Mouse (Mus musculus): ENCODE measurements at regions not wholly inside any gene's neighbourhood (a gene's known extent, or its start where the extent isn't known, plus 50 kb on each side); places are given as distances from the start of the nearest gene placed in this dataset.

DNA sequence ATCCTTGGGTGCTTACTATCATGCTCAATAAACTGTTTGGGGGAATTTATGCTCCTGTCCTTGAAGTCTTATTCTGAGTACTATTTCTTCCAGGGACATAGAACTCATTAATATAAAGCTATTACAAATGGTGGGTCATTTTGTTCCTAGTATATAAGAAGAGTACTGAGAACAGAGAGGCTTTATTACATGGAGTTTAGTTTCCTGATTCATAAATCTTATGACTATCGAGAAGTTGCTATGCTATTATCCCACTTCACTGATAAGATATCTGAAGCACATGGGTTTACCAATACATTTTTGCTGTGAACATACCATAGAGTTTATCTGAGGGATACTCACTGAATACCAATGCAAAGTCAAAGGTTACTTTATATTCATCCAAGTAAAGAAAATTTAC lies 399.5 kb downstream of the Osr1 start:
- TF ChIP-seq CTCF (IDR thresholded peaks at IDR 0.05; ENCODE audit: low read depth) (no peak), EP300 (IDR thresholded peaks at IDR 0.05; ENCODE audit: low read depth) (no peak)

Measured in heart, postnatal 0 days (tissue).